Mouse (Mus musculus) embryonic facial prominence, embryonic 13.5 days (tissue): ENCODE measurements around the gene Hhatl. TPM values are rescaled to one million over a fixed set of nuclear protein-coding genes. Genes with fewer than 3 reads are reported as not detected.
A peak's percentile ranks its signal among the peaks of the same experiment; 100 is the strongest.

Experiments
- ATAC-seq: fragments of 200-750 bp; cut with Nextera tagmentation; 2 replicates; pipeline ENCODE4 v1.8.0; 2017; ENCODE audit warnings: low read depth; ENCODE audit not compliant: insufficient number of reproducible peaks, insufficient read depth, low FRiP score, low TSS enrichment
- H3K27ac ChIP-seq: fragments of 300-500 bp; sonication (generic); 2 replicates; pipeline ENCODE4 v1.5.1; 2015; ENCODE audit warnings: moderate library complexity, mild to moderate bottlenecking, inconsistent platforms
- H3K27me3 ChIP-seq: fragments of 300-500 bp; sonication (generic); 2 replicates; pipeline ENCODE4 v1.6.1; 2015; ENCODE audit warnings: mild to moderate bottlenecking, inconsistent platforms
- H3K36me3 ChIP-seq: fragments of 300-500 bp; sonication (generic); 2 replicates; pipeline ENCODE4 v1.6.1; 2015; ENCODE audit warnings: mild to moderate bottlenecking, inconsistent platforms
- H3K4me1 ChIP-seq: fragments of 300-500 bp; sonication (generic); 2 replicates; pipeline ENCODE4 v1.6.1; 2015; ENCODE audit warnings: inconsistent platforms
- H3K4me2 ChIP-seq: fragments of 300-500 bp; sonication (generic); 2 replicates; pipeline ENCODE4 v1.6.1; 2015; ENCODE audit warnings: moderate library complexity, mild to moderate bottlenecking, inconsistent platforms
- H3K4me3 ChIP-seq: fragments of 300-500 bp; sonication (generic); 2 replicates; pipeline ENCODE4 v1.5.1; 2015; ENCODE audit warnings: mild to moderate bottlenecking, inconsistent platforms
- H3K9ac ChIP-seq: fragments of 300-500 bp; sonication (generic); 2 replicates; pipeline ENCODE4 v1.6.1; 2015; ENCODE audit warnings: mild to moderate bottlenecking, inconsistent platforms
- H3K9me3 ChIP-seq: fragments of 300-500 bp; sonication (generic); 2 replicates; pipeline ENCODE4 v1.6.1; 2016; ENCODE audit warnings: inconsistent platforms
- WGBS: fragments of 180-500 bp; shearing (Covaris S2); methylation state at CpG from one replicate; pipeline ENCODE4 v1.1.7; 2015; ENCODE audit warnings: mixed read lengths; 5-methylcytosine and 5-hydroxymethylcytosine counted together
- polyA plus RNA-seq: library from polyadenylated mRNA; unstranded; fragments of >200 nt; fragmentation: Nextera tagmentation; extraction: Ambion mirVana; gene quantifications from 2 replicates; pipeline ENCODE4 v1.2.1, GENCODE M21; 2015

The Hhatl gene
- polyA plus RNA-seq, 1 experiment from 2014 or later = 0.20 TPM

DNA sequence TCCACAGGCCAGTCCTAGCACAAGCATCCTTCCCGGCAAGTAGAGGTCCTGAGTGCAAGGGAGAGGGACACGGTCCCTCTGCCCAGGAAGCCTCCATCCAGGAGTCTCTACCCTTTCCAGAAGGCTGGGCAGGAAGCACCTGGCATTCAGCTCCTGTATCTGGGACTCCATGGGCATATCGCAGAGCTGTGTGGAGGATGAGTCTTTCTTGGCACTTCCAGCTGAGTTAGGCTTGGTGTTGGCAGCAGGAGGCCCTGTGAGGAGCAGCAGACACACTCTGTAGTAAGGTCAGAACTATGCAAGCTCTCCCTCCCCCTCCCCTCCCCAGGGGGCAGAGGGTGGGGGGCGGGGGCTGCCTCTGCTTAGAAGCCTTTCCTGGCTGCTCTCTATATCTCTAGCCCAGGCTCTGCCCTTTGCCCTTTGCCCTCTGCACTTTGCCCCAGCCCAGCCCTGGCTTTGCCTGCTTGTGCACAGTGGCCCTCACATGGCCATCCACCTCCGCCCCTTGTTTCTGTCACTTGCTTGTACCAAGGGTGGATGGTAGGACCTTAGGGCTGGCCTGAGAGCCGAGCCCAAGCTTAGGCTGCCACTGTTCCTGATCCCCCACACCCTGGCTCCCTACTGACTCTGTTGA is 6.7 kb upstream of the Hhatl start:
- Histone ChIP-seq H3K9me3 (no peaks in the 10 kb centered on the region), H3K9ac (no peak overlapping the region), H3K27me3 (peaks cover 10% of the 10 kb centered on the region; the same call in 1 of the 2 replicates), H3K36me3 (no peaks in the 10 kb centered on the region), H3K4me3 (no peak overlapping the region), H3K4me1 (peaks cover 6% of the 10 kb centered on the region; the same call in 1 of the 2 replicates), H3K4me2 (no peak overlapping the region), H3K27ac (no peak overlapping the region)
- no peak for ATAC-seq
- WGBS = 28% methylated on average over 6 of the region's 6 CpGs

DNA sequence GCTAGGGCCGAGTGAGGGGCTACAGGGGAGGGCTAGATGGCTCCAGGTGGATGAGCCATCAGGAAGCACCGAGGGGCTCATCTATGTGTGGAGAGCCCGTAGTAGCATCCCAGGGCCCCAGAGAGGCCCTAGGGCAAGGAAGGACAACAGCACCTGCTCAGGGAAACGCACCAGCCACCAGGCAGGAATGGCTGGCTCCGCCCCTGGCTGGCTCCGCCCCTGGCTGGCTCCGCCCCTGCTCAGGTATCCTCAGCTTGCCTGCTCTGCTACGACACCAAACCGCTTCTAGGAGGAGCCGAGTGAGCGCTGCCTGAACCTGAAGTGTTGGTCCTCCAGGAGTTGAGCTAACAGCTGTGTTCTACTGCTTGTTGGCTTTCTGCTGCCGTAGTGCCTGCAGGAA is 5.4 kb upstream of the Hhatl start:
- 14% methylated on average over 12 of the region's 12 CpGs for WGBS
- H3K4me1 ChIP-seq = peaks cover 6% of the 10 kb centered on the region; the same call in 1 of the 2 replicates
- H3K27ac ChIP-seq = no peak overlapping the region
- no peak overlapping the region for H3K9ac ChIP-seq
- H3K27me3 ChIP-seq = peaks cover 10% of the 10 kb centered on the region; the same call in 1 of the 2 replicates
- no peaks in the 10 kb centered on the region for H3K36me3 ChIP-seq
- peak overlapping the region; percentile 37 for H3K4me2 ChIP-seq
- no peaks in the 10 kb centered on the region for H3K9me3 ChIP-seq
- H3K4me3 ChIP-seq = no peak overlapping the region
- ATAC-seq = no peak; the same call in 1 of the 2 replicates

DNA sequence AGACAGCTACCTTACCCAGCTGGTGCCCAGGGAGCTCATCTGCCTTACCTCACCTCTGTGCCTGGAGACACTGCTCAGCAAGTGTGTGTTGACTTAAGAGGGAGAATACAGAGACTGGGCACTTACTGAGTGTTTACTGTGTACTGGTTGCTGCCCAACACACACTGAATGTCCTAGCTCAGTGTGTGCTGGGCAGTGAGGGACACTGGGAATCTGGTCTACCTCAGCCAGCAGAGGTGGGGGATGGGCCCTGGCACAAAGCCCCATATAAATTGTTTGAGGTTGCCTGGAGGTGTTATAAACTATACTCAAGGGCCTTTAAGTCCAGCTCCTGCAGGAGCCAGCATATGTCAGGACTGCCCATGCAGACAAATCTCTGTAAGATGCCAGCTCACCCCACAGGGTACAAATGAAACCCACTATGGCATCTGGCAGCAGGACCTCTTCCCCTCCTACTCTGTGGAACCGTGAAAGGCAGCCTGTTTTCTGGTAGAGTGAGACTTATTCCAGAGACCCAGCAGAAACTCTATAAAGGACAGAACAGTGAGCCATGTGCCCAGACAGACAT is 2.7 kb upstream of the Hhatl start:
- Histone ChIP-seq H3K9me3 (no peaks in the 10 kb centered on the region), H3K27me3 (peaks cover 10% of the 10 kb centered on the region; the same call in 1 of the 2 replicates), H3K4me1 (peaks cover 6% of the 10 kb centered on the region; the same call in 1 of the 2 replicates), H3K36me3 (no peaks in the 10 kb centered on the region), H3K9ac (no peak overlapping the region), H3K4me2 (no peak overlapping the region), H3K4me3 (no peak overlapping the region), H3K27ac (no peak overlapping the region)
- no peak for ATAC-seq
- WGBS = 50% methylated on average over 1 of the region's 1 CpGs

DNA sequence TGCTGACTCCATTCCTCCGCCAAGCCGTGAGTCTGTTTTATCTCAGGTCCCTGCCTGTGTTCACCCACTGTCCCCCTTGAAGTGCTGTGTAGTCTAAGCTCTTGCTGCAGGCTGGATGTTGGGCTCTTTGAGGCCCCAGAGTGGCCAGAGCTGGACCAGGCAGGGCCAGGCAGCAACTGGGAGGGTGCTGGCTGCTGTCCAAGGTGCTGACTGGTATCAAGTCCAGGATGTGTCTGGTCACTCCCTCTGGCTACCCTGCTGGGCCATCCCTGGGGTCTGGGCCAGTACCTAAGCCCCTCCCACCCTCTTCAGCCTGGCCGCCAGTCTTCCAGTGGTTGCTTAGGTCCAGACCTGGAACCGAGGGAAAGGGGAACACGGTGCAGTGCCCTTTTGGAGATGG is 1.1 kb downstream of the Hhatl start:
- H3K4me3 ChIP-seq = no peak overlapping the region
- no peak overlapping the region for H3K27ac ChIP-seq
- H3K4me2 ChIP-seq = no peak overlapping the region
- no peak for ATAC-seq
- H3K4me1 ChIP-seq = no peaks in the 10 kb centered on the region
- no peaks in the 10 kb centered on the region for H3K9me3 ChIP-seq
- no peaks in the 10 kb centered on the region for H3K27me3 ChIP-seq
- WGBS = 10% methylated on average over 5 of the region's 5 CpGs
- no peak overlapping the region for H3K9ac ChIP-seq
- H3K36me3 ChIP-seq = no peaks in the 10 kb centered on the region

DNA sequence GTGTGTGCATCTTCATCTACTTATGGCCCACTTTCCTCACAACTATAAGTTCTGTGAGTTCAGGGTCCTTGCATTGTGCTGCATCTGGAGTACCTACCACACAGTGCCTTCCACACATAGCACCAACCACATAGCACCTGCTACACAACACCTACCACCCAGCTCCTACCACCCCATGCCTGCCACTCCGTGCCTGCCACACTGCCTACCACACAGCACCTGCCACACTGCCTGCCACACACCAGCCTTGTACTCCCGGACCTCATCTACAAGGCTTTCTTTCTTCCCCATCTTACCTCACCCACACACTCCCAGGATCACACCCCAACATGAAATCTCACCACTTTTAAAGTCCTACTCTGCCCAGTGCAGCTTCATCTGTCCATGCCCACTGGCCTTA is 5.9 kb downstream of the Hhatl start:
- Histone ChIP-seq H3K36me3 (no peaks in the 10 kb centered on the region), H3K4me1 (no peaks in the 10 kb centered on the region), H3K4me3 (no peak overlapping the region), H3K27ac (no peak overlapping the region), H3K27me3 (no peaks in the 10 kb centered on the region), H3K9me3 (no peaks in the 10 kb centered on the region), H3K4me2 (no peak overlapping the region), H3K9ac (no peak overlapping the region)
- WGBS = 76% methylated on average over 2 of the region's 2 CpGs
- ATAC-seq = no peak

DNA sequence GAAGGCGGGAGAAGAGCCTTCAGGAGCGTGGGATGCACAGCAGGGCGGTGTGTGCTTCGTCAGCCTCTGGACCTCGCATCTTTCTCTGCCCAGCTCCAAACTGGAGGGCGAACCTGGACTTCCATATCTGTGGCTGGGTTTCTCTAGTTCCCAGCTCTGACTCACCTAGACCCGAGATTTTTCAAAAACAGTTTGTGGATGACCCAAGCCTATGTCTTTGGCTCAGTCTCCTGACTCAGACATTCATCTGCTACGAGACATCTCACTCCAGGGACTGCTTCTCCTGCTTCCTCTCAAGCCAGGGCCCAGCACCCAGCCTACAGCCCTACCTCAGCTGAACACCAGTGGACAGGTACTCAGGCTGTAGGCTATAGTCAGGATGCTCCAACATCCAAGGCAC is 7.0 kb downstream of the Hhatl start:
- 84% methylated on average over 8 of the region's 8 CpGs for WGBS
- no peak overlapping the region for H3K4me2 ChIP-seq
- no peak overlapping the region for H3K4me3 ChIP-seq
- no peak for ATAC-seq
- no peaks in the 10 kb centered on the region for H3K36me3 ChIP-seq
- H3K9me3 ChIP-seq = no peaks in the 10 kb centered on the region
- no peak overlapping the region for H3K9ac ChIP-seq
- H3K27ac ChIP-seq = no peak overlapping the region
- peaks cover under 1% of the 10 kb centered on the region; the same call in 1 of the 2 replicates for H3K27me3 ChIP-seq
- H3K4me1 ChIP-seq = no peaks in the 10 kb centered on the region

DNA sequence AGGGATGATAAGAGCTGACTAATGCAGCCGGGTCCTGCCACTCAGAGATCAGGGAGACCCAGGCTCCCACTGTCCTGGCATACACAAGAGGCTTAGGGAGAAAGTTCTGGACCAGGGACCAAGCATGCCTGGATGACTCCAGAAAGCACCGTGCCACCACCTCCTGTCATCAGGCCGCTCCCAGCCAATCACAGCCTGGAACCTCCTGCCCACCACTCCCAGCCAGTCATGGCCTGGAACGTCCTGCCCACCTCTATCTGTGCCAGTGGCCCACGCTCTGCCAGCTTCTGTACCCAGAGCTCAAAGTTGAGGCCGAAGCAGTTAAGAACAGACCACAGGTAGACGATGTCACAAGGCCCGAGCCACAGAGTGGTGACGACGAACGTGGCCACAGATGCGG is 7.5 kb downstream of the Hhatl start:
- 85% methylated on average over 12 of the region's 12 CpGs for WGBS
- Histone ChIP-seq H3K36me3 (no peaks in the 10 kb centered on the region), H3K9ac (no peak overlapping the region), H3K9me3 (no peaks in the 10 kb centered on the region), H3K4me3 (no peak overlapping the region), H3K4me1 (no peaks in the 10 kb centered on the region), H3K27ac (no peak overlapping the region), H3K27me3 (peaks cover 5% of the 10 kb centered on the region), H3K4me2 (no peak overlapping the region)
- no peak for ATAC-seq

DNA sequence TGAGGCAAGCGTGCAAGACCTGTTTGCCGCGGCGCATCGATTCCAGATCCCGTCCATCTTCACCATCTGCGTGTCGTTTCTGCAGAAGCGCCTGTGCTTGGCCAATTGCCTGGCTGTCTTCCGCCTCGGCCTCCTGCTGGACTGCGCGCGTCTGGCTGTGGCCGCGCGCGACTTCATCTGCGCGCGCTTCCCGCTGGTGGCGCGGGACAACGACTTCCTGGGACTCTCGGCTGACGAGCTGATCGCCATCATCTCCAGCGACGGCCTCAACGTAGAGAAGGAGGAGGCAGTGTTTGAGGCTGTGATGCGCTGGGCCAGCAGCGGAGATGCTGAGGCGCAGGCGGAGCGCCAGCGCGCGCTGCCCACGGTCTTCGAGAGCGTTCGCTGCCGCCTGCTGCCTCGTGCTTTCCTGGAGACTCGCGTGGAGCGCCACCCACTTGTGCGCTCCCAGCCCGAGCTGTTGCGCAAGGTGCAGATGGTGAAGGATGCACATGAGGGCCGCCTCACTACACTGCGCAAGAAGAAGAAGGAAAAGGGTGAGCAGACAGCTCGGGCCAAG is 14.2 kb downstream of the Hhatl start:
- peak overlapping the region; percentile 51 for H3K9ac ChIP-seq
- no peaks in the 10 kb centered on the region for H3K36me3 ChIP-seq
- H3K4me3 ChIP-seq = peak overlapping the region; percentile 39
- no peak overlapping the region for H3K27ac ChIP-seq
- H3K9me3 ChIP-seq = no peaks in the 10 kb centered on the region
- peaks cover 49% of the 10 kb centered on the region for H3K27me3 ChIP-seq
- H3K4me1 ChIP-seq = peaks cover 11% of the 10 kb centered on the region
- ATAC-seq = no peak
- H3K4me2 ChIP-seq = peak overlapping the region; percentile 73
- 12% methylated on average over 54 of the region's 54 CpGs for WGBS

DNA sequence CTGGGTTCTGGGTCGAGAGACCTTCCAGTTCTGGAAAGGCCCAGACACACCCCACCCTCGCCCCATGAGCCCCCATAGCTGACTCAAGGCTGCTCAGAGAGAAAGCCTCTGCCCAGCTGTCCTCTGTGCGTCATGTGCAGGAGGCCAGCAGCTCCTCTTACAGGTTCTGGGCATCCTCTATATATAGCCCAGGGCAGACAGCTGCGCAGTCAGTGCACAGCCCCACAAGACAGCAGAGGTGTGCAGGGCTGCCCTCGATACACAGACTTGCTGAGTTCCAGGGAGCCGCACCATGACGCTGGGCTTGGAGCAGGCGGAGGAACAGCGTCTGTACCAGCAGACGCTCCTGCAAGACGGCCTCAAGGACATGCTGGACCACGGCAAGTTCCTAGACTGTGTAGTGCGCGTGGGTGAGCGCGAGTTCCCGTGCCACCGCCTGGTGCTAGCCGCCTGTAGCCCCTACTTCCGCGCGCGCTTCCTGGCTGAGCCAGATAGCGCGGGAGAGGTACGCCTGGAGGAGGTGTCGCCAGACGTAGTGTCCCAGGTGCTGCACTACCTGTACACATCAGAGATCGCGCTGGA is 14.7 kb downstream of the Hhatl start, which contains the start of gene Klhl40:
Gene Klhl40 (plus strand): TSS at position 124 of the 582 bp plus-strand sequence.
- Histone ChIP-seq H3K9me3 (no peaks in the 10 kb centered on the region), H3K36me3 (no peaks in the 10 kb centered on the region), H3K27ac (no peak within 1 kb of the TSS), H3K4me2 (peak within 1 kb of the TSS; percentile 73), H3K4me3 (peak within 1 kb of the TSS; percentile 39), H3K4me1 (peaks cover 11% of the 10 kb centered on the region), H3K9ac (peak within 1 kb of the TSS; percentile 51), H3K27me3 (peaks cover 49% of the 10 kb centered on the region)
- 17% methylated on average over 30 of the region's 30 CpGs for WGBS
- no peak for ATAC-seq

DNA sequence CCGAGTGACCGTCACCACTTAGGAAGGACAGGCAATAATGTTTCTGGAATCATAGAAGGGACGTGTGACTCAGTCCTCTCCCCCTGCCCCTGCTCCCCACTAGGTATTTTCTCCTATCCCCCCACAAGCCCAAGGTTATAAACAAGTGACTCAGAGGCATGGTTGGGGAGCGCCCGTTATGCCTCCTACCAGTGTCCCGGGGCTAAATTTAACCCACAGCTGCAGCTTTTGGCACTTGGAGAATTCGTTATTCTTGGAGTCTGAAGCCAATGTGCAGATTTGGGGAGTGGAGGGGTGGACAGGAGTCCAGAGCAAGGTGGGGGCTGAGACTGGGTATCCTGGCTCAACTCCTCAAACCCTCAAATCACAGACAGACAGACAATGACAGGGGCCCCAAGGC is 15.8 kb downstream of the Hhatl start:
- peaks cover 49% of the 10 kb centered on the region for H3K27me3 ChIP-seq
- H3K9me3 ChIP-seq = no peaks in the 10 kb centered on the region
- peaks cover 11% of the 10 kb centered on the region for H3K4me1 ChIP-seq
- no peak for ATAC-seq
- no peak overlapping the region for H3K4me2 ChIP-seq
- H3K27ac ChIP-seq = no peak overlapping the region
- H3K9ac ChIP-seq = no peak overlapping the region
- H3K4me3 ChIP-seq = no peak overlapping the region
- no peaks in the 10 kb centered on the region for H3K36me3 ChIP-seq
- WGBS = 76% methylated on average over 7 of the region's 7 CpGs

DNA sequence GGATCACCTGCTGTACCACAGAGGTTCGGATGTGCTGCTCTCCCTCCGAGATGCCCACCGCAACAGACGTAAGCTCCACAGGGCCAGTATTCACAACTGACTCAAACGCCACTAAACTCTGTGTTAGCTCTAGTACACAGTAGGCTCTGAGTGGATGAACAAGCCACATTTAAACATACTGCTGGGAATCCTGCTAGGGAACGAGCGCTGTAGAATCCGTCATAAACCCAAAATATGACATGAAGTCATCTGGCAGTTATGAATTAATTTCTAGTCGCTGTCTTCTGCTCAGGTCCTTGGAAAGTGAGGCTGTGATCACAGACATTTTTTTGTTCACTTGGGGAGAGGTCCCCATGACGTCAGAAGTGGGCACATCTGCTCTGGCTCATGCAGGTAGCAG is 16.4 kb downstream of the Hhatl start:
- WGBS = 83% methylated on average over 10 of the region's 10 CpGs
- Histone ChIP-seq H3K4me3 (no peak overlapping the region), H3K27ac (no peak overlapping the region), H3K4me2 (no peak overlapping the region), H3K9me3 (no peaks in the 10 kb centered on the region), H3K9ac (no peak overlapping the region), H3K36me3 (no peaks in the 10 kb centered on the region), H3K4me1 (peaks cover 11% of the 10 kb centered on the region), H3K27me3 (peaks cover 49% of the 10 kb centered on the region)
- no peak for ATAC-seq

DNA sequence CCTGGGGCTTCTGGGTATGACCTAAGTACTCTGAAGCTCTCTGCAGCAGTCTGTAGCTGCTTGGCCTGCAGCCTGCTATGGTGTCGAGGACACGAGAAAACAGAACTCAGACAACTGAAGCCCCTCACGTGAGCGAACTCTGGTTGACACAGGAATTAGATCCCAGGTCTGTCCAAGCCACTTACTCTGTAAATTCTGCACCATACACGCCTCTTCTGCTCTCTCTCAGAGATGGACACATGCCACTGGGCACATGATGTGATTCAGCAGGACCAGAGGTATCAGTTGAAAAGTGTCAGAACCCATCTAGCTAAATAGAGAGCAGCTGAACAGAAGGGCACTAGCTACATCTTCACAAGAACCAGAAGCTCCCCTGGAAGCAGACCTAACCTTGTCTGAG is 19.9 kb downstream of the Hhatl start:
- H3K9ac ChIP-seq = no peak overlapping the region
- H3K27me3 ChIP-seq = peaks cover 21% of the 10 kb centered on the region
- no peak overlapping the region for H3K27ac ChIP-seq
- ATAC-seq = no peak
- no peaks in the 10 kb centered on the region for H3K9me3 ChIP-seq
- H3K4me1 ChIP-seq = peaks cover 9% of the 10 kb centered on the region
- H3K4me2 ChIP-seq = no peak overlapping the region
- no peak overlapping the region for H3K4me3 ChIP-seq
- WGBS = 76% methylated on average over 5 of the region's 5 CpGs
- peaks cover 17% of the 10 kb centered on the region for H3K36me3 ChIP-seq
